Mouse (Mus musculus) retina, postnatal 1 day (tissue): ENCODE results near the gene Smok2b.
"Not testable (repeated sequence)": the region's sequence is repeated elsewhere in the genome, so short reads cannot be mapped to it uniquely, and the experiment has no call there.

Source experiments
- DNase-seq: peaks from one replicate; pipeline ENCODE4 v3.0.0-alpha.2; 2012

The Smok2b gene

DNA sequence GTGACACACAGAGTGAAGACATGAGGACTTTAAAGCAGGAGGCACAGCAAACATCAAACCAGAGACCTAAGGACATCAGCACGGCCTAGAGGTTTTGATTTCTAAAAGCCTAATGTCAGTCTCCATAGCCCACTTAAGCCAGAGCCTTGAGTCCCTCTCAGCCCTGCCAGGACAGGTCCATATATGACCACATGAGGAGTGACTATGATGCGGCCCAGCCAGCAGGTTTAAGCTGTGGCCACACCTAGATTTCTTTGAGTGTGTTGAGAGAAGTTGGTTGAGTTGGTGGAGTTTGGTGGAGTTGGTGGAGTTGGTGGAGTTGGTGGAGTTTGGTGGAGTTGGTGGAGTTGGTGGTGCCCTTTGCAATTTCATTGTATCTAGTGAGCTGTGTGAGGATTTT, at the start of gene Smok2b:
Gene Smok2b (plus strand): TSS at position 301 of the 400 bp plus-strand sequence.
- not testable (repeated sequence) for DNase-seq

DNA sequence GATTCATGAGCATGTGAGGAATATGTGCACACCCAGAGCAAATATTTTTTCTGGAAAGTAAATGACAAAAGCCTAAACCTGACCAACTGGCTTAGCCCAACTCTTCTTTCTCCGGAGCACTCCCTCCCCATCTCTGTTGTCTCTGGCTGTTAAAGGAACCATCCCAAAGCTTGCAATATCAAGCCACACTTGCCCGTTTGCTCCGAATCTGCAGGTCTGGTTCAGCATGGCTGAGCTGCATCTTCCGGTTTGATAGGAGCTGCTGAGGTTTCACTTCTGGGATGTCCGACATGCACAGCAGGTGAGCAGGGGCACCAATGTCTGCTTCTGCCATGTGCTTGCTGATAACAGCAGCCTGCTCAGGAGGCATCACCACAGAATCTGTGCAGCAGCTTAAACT, 49.6 kb upstream of the Smok2b start:
- not testable (repeated sequence) for DNase-seq

- DNase-seq = not testable (repeated sequence)
These were observed 47.3 kb upstream of the Smok2b start for GRCm38 (mm10) chr17:13182712-13183111.

DNA sequence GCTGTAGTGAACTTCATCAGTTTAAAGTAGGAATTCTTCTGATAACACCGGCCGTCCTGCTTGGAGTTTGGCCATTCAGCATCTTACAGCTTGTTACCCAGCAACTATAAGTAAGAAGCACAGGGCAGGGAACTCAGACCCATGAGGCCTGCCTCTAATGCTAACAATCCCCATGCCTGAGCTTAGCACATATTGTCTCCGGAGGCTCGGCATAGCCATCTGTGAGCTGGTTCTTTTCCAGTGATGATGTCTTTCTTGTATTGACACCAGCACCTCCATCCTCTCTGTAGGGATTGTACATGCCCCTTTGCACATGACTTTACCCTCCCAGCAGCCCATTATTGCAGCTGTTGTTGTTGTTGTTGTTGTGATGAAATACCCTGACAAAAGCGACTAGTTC, 45.5 kb upstream of the Smok2b start:
- DNase-seq = not testable (repeated sequence)

DNA sequence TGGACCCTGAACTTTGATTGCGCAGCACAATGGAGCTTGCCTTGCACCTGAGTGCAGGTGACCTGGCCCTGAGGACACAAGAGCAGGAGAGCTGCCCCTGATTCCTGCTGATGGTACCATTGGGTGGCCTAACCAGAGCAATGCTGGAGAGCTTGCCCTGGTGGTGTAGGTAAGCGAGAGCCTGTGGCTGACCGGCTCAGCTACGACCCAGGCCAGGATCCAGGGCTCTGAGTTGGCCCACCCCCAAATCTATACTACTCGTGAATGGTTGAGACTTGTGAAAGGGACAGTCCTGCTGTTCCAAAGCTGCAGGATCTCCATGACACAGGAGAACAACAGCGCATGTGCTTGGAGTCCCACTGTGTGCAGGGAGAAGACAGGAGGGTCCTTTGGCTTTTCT, 43.5 kb upstream of the Smok2b start:
- DNase-seq = not testable (repeated sequence)

- DNase-seq = not testable (repeated sequence)
These were observed 42.4 kb upstream of the Smok2b start for GRCm38 (mm10) chr17:13187621-13188020.

DNA sequence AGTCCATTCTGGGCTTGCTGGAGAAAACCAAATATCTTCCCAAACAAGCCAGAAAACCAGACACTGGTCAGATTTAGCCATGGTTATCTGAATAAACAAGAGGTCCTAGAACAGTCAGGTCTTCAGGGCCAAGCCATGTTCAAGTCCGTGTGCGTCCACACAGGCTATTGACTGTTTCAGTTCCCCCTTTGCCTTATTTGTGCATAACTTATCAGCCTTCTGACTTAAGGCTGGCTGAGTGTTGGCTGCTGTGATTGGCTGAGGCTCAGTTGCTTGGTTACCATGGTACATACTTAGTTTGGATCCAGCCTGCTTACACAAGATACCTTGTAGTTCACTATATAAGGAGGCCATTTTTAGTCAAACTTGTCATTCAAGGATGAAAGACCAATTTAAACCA, 41.2 kb upstream of the Smok2b start:
- DNase-seq = not testable (repeated sequence)

GRCm38 (mm10) chr17:13190836-13191583, 39.0 kb upstream of the Smok2b start:
- DNase-seq = not testable (repeated sequence)

DNA sequence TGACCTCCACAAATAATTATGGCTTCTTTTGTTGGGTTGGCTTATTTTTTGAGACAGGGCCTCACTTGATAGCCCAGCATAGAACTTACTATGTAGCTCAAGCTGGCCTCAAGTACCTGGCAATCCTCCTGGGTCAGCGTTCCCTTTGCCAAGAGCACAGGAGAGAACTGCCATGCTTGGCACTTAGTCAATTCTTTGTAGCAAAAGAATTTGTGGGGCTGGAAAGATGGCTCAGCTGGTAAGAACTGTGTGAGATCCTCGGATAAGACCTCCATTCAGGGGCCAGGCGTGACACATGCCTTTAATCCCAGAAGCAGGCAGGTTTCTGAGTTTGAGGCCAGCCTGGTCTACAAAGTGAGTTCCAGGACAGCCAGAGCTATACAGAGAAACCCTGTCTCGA, 33.6 kb upstream of the Smok2b start:
- DNase-seq = not testable (repeated sequence)

- DNase-seq = not testable (repeated sequence)
These were observed 31.2 kb upstream of the Smok2b start for GRCm38 (mm10) chr17:13198812-13199211.

DNA sequence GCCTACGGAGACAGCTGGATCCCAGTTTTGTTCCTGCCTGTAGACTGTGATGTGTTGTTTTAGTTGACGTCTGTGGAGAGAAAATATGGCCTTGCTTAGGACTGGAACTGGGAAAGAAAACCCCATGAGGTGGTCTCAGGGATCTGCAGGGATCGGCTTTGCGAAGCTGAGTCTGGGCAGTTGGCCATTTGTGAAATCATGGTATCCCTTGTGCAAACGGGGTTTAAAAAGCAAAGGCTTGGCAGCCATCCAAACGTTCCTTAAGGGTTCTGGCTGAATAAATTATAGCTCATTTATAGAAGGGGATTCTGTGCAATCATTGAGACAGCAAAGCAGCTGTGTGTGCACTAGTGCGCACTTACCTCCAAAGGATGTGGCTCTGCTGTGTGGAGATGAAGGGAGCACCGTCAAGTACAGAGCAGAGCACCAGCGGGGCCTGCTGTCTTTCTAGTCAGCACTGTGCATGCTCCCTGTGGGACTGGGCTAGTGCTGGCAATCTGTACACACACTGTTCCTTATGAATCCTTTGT, 30.1 kb upstream of the Smok2b start:
- not testable (repeated sequence) for DNase-seq

DNA sequence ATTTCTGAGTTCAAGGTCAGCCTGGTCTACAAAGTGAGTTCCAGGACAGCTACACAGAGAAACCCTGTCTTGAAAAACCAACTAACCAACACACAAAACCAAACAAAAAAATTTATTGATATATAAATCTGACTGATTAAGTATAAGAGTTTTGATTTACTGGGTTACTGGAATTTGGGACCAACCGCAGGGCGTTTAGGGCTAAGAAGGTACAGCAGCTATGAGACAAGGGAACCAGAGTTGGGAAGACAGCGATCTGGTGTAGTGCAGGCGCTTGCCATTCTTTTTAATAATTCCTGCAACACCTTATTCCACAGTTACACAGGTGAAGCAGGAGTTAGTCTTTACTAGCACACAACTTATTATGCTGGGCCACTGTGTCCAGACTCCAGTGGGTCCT, 28.5 kb upstream of the Smok2b start:
- DNase-seq = not testable (repeated sequence)

GRCm38 (mm10) chr17:13202453-13203107, 27.5 kb upstream of the Smok2b start:
- not testable (repeated sequence) for DNase-seq

- DNase-seq = not testable (repeated sequence)
These were observed 24.8 kb upstream of the Smok2b start for GRCm38 (mm10) chr17:13205247-13205646.

DNA sequence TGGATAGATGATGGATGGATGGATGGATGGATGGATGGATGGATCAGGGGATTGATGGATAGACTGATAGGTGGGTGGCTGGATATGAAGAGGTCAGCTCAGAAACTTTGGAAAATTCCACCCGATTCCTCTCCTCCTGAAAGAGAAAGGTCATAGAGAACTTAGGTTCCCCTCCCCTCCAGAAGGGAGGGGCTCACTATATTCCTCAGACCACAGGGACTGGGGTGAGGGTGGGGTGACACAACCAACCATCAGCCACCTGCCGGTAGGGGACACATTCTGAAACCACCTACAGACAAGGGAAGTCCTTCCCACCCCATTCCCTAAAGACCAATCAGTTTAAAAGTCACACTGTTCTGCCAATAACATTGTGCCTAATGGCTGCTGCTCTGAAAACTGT, 23.6 kb upstream of the Smok2b start:
- no peak for DNase-seq

DNA sequence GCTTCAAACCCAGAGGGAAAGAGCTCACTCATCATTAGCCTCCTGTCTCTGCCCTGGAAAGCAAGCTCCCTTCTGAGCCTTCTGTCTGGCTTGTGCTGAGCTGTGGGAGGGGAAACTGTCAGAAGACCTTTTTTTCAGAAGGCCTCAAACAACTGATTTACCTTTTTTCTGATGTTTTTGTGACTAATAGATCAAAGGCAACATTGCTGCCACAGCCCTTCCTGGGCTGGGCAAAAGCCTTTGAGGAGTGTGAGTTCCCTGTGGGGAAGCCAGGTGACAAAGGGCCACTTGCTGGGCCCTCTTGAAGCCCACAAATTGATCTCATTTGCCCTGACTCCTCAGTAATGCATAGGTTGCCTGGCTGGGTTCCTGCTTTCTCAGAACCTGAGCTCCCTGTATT, 21.6 kb upstream of the Smok2b start:
- DNase-seq = not testable (repeated sequence)

GRCm38 (mm10) chr17:13212136-13212850, 17.8 kb upstream of the Smok2b start:
- no peak for DNase-seq

GRCm38 (mm10) chr17:13214169-13214568, 15.9 kb upstream of the Smok2b start:
- no peak for DNase-seq

- DNase-seq = no peak
These were observed 14.5 kb upstream of the Smok2b start for GRCm38 (mm10) chr17:13215595-13215994.

- no peak for DNase-seq
These were observed 9.2 kb upstream of the Smok2b start, which contains the start of gene Smok2a for GRCm38 (mm10) chr17:13220888-13221287. Smok2a (plus strand) TSS chr17:13221188.

DNA sequence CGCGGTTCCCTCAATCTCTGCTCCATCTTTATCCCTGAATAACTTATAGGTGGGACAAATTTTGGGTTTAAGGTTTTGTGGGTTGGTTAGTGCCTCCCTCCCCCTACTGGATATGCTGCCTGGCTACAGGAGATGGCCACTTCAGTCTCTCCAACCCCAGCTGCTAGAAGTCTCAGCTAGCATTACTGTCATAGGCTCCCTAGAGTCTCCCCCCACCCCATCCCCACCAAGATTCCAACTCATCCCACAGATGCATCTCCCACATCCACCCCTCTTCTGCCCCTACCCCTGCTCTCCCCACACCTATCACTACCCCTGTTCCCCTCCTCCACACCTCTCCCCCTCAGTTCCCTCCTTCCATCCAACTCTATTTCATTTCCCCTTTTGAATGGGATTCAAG, 8.1 kb upstream of the Smok2b start:
- DNase-seq = not testable (repeated sequence)

GRCm38 (mm10) chr17:13239461-13239860, 9.4 kb downstream of the Smok2b start:
- DNase-seq = not testable (repeated sequence)
